Mouse (Mus musculus): ENCODE results near the gene Tbc1d15.
"Not testable (repeated sequence)": the region's sequence is repeated elsewhere in the genome, so short reads cannot be mapped to it uniquely, and the experiment has no call there.

Tbc1d15 gene

GRCm38 (mm10) chr10:115241082-115241595 lies 10.1 kb downstream of the Tbc1d15 start:
- DNase-seq = peak; percentile 28

GRCm38 (mm10) chr10:115237931-115238330 lies 13.3 kb downstream of the Tbc1d15 start:
- DNase-seq = no peak

GRCm38 (mm10) chr10:115236733-115237132 lies 14.5 kb downstream of the Tbc1d15 start:
- no peak for DNase-seq

- DNase-seq = no peak
These were observed 15.8 kb downstream of the Tbc1d15 start for GRCm38 (mm10) chr10:115235501-115235900.

GRCm38 (mm10) chr10:115233798-115234197 lies 17.5 kb downstream of the Tbc1d15 start:
- no peak for DNase-seq

GRCm38 (mm10) chr10:115232513-115232912 lies 18.8 kb downstream of the Tbc1d15 start:
- DNase-seq = no peak

GRCm38 (mm10) chr10:115229023-115229422 lies 22.2 kb downstream of the Tbc1d15 start:
- DNase-seq = no peak

GRCm38 (mm10) chr10:115226586-115226985 lies 24.7 kb downstream of the Tbc1d15 start:
- DNase-seq = peak; percentile 66

GRCm38 (mm10) chr10:115223845-115224244 lies 27.4 kb downstream of the Tbc1d15 start:
- DNase-seq = no peak

GRCm38 (mm10) chr10:115212916-115213580 lies 38.2 kb downstream of the Tbc1d15 start:
- DNase-seq = no peak

GRCm38 (mm10) chr10:115205825-115206224 lies 45.4 kb downstream of the Tbc1d15 start:
- DNase-seq = no peak

GRCm38 (mm10) chr10:115205284-115205683 lies 46.0 kb downstream of the Tbc1d15 start:
- no peak for DNase-seq

GRCm38 (mm10) chr10:115191214-115191613 lies 60.1 kb downstream of the Tbc1d15 start:
- DNase-seq = no peak

- DNase-seq = no peak
These were observed 63.9 kb downstream of the Tbc1d15 start for GRCm38 (mm10) chr10:115187390-115187789.

- peak; percentile 57 for DNase-seq
These were observed 66.6 kb downstream of the Tbc1d15 start, which contains the start of gene Tph2 for GRCm38 (mm10) chr10:115184697-115185096. Gene Tph2 (minus strand): TSS chr10:115185022.

- no peak for DNase-seq
These were observed 70.2 kb downstream of the Tbc1d15 start for GRCm38 (mm10) chr10:115181034-115181433.

GRCm38 (mm10) chr10:115178019-115178418 lies 73.2 kb downstream of the Tbc1d15 start:
- not testable (repeated sequence) for DNase-seq

GRCm38 (mm10) chr10:115175591-115175991 lies 75.7 kb downstream of the Tbc1d15 start:
- DNase-seq = no peak

- no peak for DNase-seq
These were observed 77.9 kb downstream of the Tbc1d15 start for GRCm38 (mm10) chr10:115173336-115173735.

- DNase-seq = no peak
These were observed 79.9 kb downstream of the Tbc1d15 start for GRCm38 (mm10) chr10:115171351-115171818.

- DNase-seq = no peak
These were observed 80.5 kb downstream of the Tbc1d15 start for GRCm38 (mm10) chr10:115170496-115171350.

GRCm38 (mm10) chr10:115169410-115169809 lies 81.9 kb downstream of the Tbc1d15 start:
- no peak for DNase-seq

GRCm38 (mm10) chr10:115160289-115160688 lies 91.0 kb downstream of the Tbc1d15 start:
- no peak for DNase-seq
